Mouse (Mus musculus): ENCODE results near the gene Adssl1. TPM values are rescaled to one million over a fixed set of nuclear protein-coding genes. Genes with fewer than 3 reads are reported as not detected.

Adssl1 gene
- 10 to 100 TPM; 14.3 to 25.8 TPM for total RNA-seq (2021)

- DNase-seq (ENCODE audit: low spot score in 2 of 2): peak; percentile 37 to 53
- intact Hi-C loops (cut with DNase I): loop anchor here (2.0 kb wide), 1 partner anchor 67 kb away; no protein-coding TSS in a partner anchor
These were observed at the start of gene Adssl1 for GRCm38 (mm10) chr12:112619686-112620353. Gene Adssl1 (plus strand): TSS chr12:112620045.

GRCm38 (mm10) chr12:112570160-112570559 lies 49.7 kb upstream of the Adssl1 start:
- no peak for DNase-seq (ENCODE audit: low spot score in 2 of 2)
- intact Hi-C loops (cut with DNase I): no loop called here

DNA sequence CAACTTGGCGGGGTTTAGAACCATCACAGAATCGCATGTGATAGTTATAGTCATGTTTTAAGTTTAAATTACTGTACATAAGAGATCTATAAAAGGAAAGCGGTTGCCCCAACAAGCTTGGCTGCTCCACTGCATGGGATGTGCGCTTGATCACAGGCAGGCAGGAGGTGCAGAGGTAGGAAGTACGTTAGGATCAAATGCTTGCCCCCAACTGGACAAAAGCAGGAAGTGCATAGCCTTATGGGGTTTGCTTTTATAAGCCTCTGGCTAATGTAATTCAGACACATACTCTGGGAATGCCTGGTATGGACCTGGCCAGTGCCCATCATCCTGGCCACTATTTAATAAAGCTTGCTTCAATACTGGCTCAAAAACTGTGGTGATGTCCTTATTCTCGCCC lies 48.8 kb upstream of the Adssl1 start:
- no peak for DNase-seq (ENCODE audit: low spot score in 2 of 2)
- intact Hi-C loops (cut with DNase I): no loop called here

- DNase-seq (ENCODE audit: low spot score in 2 of 2): no peak
- intact Hi-C loops (cut with DNase I): no loop called here
These were observed 44.4 kb upstream of the Adssl1 start for GRCm38 (mm10) chr12:112575274-112575986.

- peak; percentile 71 to 81 for DNase-seq (ENCODE audit: low spot score in 2 of 2)
- intact Hi-C loops (cut with DNase I): no loop called here
These were observed 43.5 kb upstream of the Adssl1 start for GRCm38 (mm10) chr12:112576341-112576740.

DNA sequence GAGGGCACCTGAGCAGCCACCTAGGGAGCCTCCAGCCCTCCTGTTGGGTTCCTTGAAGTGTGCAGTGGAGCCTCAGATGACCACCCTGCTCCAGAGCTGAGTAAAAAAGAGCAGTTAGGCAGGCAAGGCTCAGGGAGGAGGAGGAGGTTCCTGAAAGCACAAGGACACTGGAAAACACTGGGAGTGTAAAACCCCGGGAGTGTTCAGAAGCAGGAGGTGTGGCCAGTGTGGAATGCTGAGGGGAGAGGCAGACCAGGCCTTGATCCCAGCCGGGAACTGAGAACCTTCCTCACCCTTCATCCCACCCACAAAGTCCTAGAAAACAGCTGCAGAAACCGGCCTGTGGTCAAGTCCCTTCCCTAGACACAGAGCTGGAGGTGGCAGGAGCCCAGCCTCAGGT lies 43.1 kb upstream of the Adssl1 start:
- no peak for DNase-seq (ENCODE audit: low spot score in 2 of 2)
- intact Hi-C loops (cut with DNase I): no loop called here

DNA sequence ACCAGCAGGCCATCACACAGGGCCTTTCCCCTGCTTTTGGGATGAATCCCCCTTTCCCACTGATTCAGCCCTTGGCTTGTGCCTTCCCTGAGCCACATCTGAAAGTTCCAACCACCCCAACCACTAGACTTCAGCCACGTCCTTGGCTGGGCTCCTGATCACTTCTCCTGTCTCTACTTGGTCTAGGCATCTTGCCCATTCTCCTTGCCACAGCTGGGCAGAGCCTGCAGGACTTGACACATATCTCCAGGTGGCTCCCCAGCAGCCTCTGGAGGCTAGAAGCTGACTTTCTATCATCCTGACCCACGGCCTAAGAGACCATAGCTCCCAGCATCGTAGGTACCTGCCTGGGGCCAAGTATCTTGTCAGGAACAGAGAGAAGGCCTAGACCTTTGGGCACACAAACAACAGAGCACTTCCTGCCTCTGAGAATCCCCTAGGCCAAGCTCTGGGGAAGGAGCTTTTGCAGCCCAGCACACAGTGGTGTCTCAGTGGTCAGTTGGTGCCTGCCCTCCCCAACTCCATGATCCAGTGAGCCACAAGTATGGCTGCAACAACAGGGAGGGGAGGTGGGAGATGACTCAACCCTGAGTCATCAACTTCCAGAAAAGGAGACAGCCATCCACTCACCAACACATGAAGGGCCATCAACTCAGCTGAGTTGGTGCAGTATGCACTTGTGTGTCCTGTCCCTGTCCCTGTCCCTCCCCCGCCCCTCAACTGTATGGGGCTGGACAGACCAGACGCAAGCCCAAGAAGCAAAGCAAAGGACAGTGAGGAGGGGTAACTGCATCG lies 41.4 kb upstream of the Adssl1 start:
- intact Hi-C loops (cut with DNase I): no loop called here
- DNase-seq (ENCODE audit: low spot score in 2 of 2): no peak

DNA sequence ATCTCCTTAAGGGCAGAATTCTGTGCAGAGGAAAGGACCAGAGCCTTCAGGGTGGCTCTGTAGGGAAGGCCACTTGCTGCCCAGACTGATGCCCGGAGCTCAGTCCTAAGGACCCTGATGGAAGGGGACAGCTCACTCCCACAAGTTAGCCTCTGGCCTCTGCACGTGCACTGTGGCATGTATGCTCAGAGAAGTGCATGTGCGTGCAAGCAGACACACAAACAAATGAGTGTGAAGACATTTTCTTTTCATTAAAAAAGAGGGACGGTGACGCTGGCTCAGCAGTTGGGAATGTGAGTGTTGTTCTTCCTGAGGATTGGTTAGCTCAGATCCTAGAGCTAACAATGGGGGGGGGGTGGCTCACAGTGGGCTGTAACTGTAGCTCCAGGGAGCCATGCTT lies 40.4 kb upstream of the Adssl1 start:
- no peak for DNase-seq (ENCODE audit: low spot score in 2 of 2)
- intact Hi-C loops (cut with DNase I): no loop called here

- no peak for DNase-seq (ENCODE audit: low spot score in 2 of 2)
- intact Hi-C loops (cut with DNase I): no loop called here
These were observed 39.9 kb upstream of the Adssl1 start for GRCm38 (mm10) chr12:112579926-112580325.

- intact Hi-C loops (cut with DNase I): no loop called here
- no peak for DNase-seq (ENCODE audit: low spot score in 2 of 2)
These were observed 38.7 kb upstream of the Adssl1 start for GRCm38 (mm10) chr12:112581113-112581512.

- intact Hi-C loops (cut with DNase I): loop anchor here (5.0 kb wide), 1 partner anchor 33 kb away; no protein-coding TSS in a partner anchor
- no peak for DNase-seq (ENCODE audit: low spot score in 2 of 2)
These were observed 34.9 kb upstream of the Adssl1 start for GRCm38 (mm10) chr12:112584954-112585353.

GRCm38 (mm10) chr12:112585924-112586538 lies 33.8 kb upstream of the Adssl1 start:
- peak; percentile 54 to 58 for DNase-seq (ENCODE audit: low spot score in 2 of 2)
- intact Hi-C loops (cut with DNase I): loop anchor here (5.0 kb wide), 1 partner anchor 34 kb away; no protein-coding TSS in a partner anchor

GRCm38 (mm10) chr12:112587125-112588124 lies 32.4 kb upstream of the Adssl1 start:
- DNase-seq (ENCODE audit: low spot score in 2 of 2): no peak
- intact Hi-C loops (cut with DNase I): loop anchor here (5.0 kb wide), 1 partner anchor 35 kb away; no protein-coding TSS in a partner anchor

- intact Hi-C loops (cut with DNase I): loop anchor here (5.0 kb wide), 1 partner anchor 36 kb away; no protein-coding TSS in a partner anchor
- peak; percentile 78 to 84 for DNase-seq (ENCODE audit: low spot score in 2 of 2)
These were observed 31.2 kb upstream of the Adssl1 start, which contains the start of gene Inf2 for GRCm38 (mm10) chr12:112588426-112589256. Gene Inf2 (plus strand): TSS chr12:112588784.

DNA sequence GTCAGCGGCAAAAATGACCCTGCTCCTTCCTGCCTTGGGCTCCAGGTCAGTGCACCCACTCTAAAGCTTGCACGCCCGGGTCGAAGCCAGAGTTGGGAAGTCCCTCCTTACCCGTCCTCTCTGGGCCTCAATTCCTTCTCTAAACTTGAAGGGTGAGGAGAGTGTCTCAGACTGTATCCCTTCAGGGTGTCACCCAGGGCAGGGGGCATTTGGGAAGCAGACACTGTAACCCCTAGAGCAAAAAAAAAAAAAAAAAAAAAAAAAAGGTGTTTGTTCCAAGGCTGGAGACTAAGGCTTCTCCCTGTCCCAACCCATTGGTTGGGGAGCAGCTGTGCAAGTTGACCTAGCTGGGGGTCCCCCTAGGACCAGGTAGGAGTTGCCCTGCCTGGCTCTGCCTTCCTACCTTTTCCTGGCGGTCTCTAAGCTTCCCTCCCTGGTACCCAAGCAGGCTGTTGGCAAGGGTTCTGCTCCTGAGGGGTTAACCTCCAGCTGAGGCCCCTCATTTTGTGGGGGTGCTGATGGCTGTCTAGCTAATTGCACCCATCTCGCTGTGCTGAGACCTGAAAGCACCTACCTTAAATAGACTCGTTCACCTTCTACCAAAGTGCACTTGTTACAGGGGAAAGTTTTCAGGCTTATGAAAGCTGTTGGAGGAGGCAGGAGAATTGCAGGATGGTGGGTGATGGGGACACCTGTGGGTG lies 30.2 kb upstream of the Adssl1 start:
- no peak for DNase-seq (ENCODE audit: low spot score in 2 of 2)
- intact Hi-C loops (cut with DNase I): loop anchor here (5.0 kb wide), 1 partner anchor 37 kb away; no protein-coding TSS in a partner anchor

DNA sequence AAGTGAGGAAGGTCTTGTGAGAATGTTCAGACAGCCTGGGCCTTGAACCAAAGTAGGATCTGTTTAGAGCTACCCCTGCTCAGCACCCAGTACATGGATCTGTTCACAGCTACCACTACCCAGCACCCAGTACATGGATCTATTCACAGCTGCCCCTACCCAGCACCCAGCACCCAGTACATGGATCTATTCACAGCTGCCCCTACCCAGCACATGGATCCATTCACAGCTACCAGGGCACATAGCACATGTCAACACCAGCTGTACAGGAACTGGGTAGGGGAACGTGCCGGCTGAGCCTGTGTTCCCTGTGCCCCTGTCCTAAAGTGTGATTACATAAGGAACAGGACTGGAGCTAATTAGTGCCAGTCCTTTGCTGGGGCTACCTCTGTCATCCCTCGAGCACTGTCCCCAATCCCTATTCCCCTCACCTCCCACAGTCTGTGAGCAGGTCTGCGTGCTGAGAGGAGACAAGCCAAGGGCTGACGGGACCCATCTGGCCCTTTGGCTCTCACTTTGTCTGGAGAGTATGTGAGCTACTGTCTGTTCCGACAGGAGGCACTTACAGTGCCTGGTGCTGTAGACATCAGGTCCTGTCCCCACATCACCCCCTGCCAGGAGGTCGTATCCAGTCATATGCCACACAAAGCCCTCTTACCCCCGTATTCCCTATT lies 29.1 kb upstream of the Adssl1 start:
- intact Hi-C loops (cut with DNase I): no loop called here
- DNase-seq (ENCODE audit: low spot score in 2 of 2): no peak
